Mouse (Mus musculus) MEL (cell line): ENCODE data around the gene Zmynd11. TPM values are rescaled to one million over a fixed set of nuclear protein-coding genes. Genes with fewer than 3 reads are reported as not detected.

Experiments
- DNase-seq: peaks from one replicate; pipeline ENCODE4 v3.0.0; 2011; ENCODE audit warnings: low read depth, low spot score
- H3K27ac ChIP-seq: 2 replicates; pipeline ENCODE4 v1.5.1; 2012; ENCODE audit warnings: low read depth, mild to moderate bottlenecking, control low read depth, low read length, moderate library complexity; ENCODE audit not compliant: control insufficient read depth
- H3K27me3 ChIP-seq, 2 experiments: fragments of 150-350 bp in 1 of 2; sonication (generic) in 1 of 2; 2 replicates each; pipeline ENCODE4 v1.6.1; 2012; ENCODE audit warnings: low read length in 2 of 2, mild to moderate bottlenecking in 2 of 2, improper control_type of control experiment in 1 of 2, moderate library complexity in 1 of 2; ENCODE audit not compliant: insufficient read depth in 2 of 2, control insufficient read depth in 1 of 2
- H3K36me3 ChIP-seq, 2 experiments: 2 replicates each; pipeline ENCODE4 v1.6.1; 2012 to 2014; ENCODE audit warnings: low read length in 2 of 2, improper control_type of control experiment in 1 of 2, inconsistent platforms in 1 of 2, mild to moderate bottlenecking in 1 of 2; ENCODE audit not compliant: insufficient read depth in 2 of 2, control insufficient read depth in 1 of 2
- H3K4me1 ChIP-seq, 2 experiments: fragments of 150-350 bp in 1 of 2; sonication (generic) in 1 of 2; 2 replicates each; pipeline ENCODE4 v1.6.1; 2012; ENCODE audit warnings: low read length in 2 of 2, improper control_type of control experiment in 1 of 2, mild to moderate bottlenecking in 1 of 2; ENCODE audit not compliant: insufficient read depth in 2 of 2, control insufficient read depth in 1 of 2
- H3K4me3 ChIP-seq, 2 experiments: fragments of 150-350 bp in 1 of 2; sonication (generic) in 1 of 2; 2 replicates each; pipeline ENCODE4 v1.5.1; 2012; ENCODE audit warnings: low read depth in 2 of 2, low read length in 2 of 2, mild to moderate bottlenecking in 2 of 2, moderate library complexity in 2 of 2, control low read depth in 1 of 2, improper control_type of control experiment in 1 of 2; ENCODE audit not compliant: control insufficient read depth in 1 of 2, insufficient read depth in 1 of 2
- H3K79me2 ChIP-seq: 2 replicates; pipeline ENCODE4 v1.6.1; 2012; ENCODE audit warnings: mild to moderate bottlenecking, low read length, moderate library complexity; ENCODE audit not compliant: control insufficient read depth, poor library complexity, insufficient read depth
- H3K9ac ChIP-seq: 2 replicates; pipeline ENCODE4 v1.6.1; 2012; ENCODE audit warnings: low read depth, mild to moderate bottlenecking, control low read depth, low read length, moderate library complexity; ENCODE audit not compliant: control insufficient read depth, poor library complexity, severe bottlenecking
- H3K9me3 ChIP-seq: fragments of 150-350 bp; sonication (generic); replicated peaks from 2 replicates; pipeline ENCODE4 v1.6.1; 2012; ENCODE audit warnings: mild to moderate bottlenecking, low read length, improper control_type of control experiment, moderate library complexity; ENCODE audit not compliant: insufficient read depth
- CHD1 ChIP-seq: IDR thresholded peaks from 2 replicates; pipeline ENCODE4 v1.6.1; 2012; ENCODE audit warnings: low read depth, mild to moderate bottlenecking, inconsistent platforms, low read length, improper control_type of control experiment
- CTCF ChIP-seq, 3 experiments: IDR thresholded peaks in 2 of 3; conservative IDR thresholded peaks in 1 of 3; 2 replicates each; pipeline ENCODE4 v1.5.1; 2011 to 2012; ENCODE audit warnings: low read length in 3 of 3, low read depth in 2 of 3, mild to moderate bottlenecking in 2 of 3, improper control_type of control experiment in 1 of 3, inconsistent platforms in 1 of 3, mixed read lengths in 1 of 3, moderate library complexity in 1 of 3; ENCODE audit not compliant: control insufficient read depth in 1 of 3, insufficient read depth in 1 of 3, poor library complexity in 1 of 3, severe bottlenecking in 1 of 3
- ELF1 ChIP-seq: IDR thresholded peaks from 2 replicates; pipeline ENCODE4 v1.6.1; 2014; ENCODE audit warnings: low read depth, mild to moderate bottlenecking, inconsistent platforms, low read length, improper control_type of control experiment, moderate library complexity
- GABPA ChIP-seq: IDR thresholded peaks from 2 replicates; pipeline ENCODE4 v1.6.1; 2012; ENCODE audit warnings: low read depth, mild to moderate bottlenecking, inconsistent platforms, low read length, improper control_type of control experiment, moderate library complexity
- GATA1 ChIP-seq: IDR thresholded peaks from 2 replicates; pipeline ENCODE4 v1.6.1; 2011; ENCODE audit warnings: low read depth, low read length, improper control_type of control experiment
- JUND ChIP-seq: IDR thresholded peaks from 2 replicates; pipeline ENCODE4 v1.6.1; 2011; ENCODE audit warnings: low read depth, mild to moderate bottlenecking, improper control_type of control experiment, low read length
- KAT2A ChIP-seq: conservative IDR thresholded peaks from 2 replicates; pipeline ENCODE4 v1.6.1; 2012; ENCODE audit warnings: low read depth, low read length, improper control_type of control experiment, inconsistent platforms
- MAFK ChIP-seq: IDR thresholded peaks from 2 replicates; pipeline ENCODE4 v1.6.1; 2011; ENCODE audit warnings: low read depth, mild to moderate bottlenecking, low read length, improper control_type of control experiment, borderline replicate concordance
- MAX ChIP-seq: IDR thresholded peaks from 2 replicates; pipeline ENCODE4 v1.6.1; 2011; ENCODE audit warnings: low read length, improper control_type of control experiment
- MEF2A ChIP-seq: IDR thresholded peaks from 2 replicates; pipeline ENCODE4 v1.6.1; 2014; ENCODE audit warnings: low read depth, mild to moderate bottlenecking, inconsistent platforms, low read length, improper control_type of control experiment; ENCODE audit not compliant: poor library complexity, insufficient replicate concordance, severe bottlenecking; ENCODE audit errors: extremely low read depth
- MYB ChIP-seq: IDR thresholded peaks from 2 replicates; pipeline ENCODE4 v1.6.1; 2011; ENCODE audit warnings: mild to moderate bottlenecking, low read depth, low read length, improper control_type of control experiment
- MYC ChIP-seq: IDR thresholded peaks from 2 replicates; pipeline ENCODE4 v1.6.1; 2011; ENCODE audit warnings: low read depth, mild to moderate bottlenecking, low read length, improper control_type of control experiment, moderate library complexity
- NELFE ChIP-seq: IDR thresholded peaks from 2 replicates; pipeline ENCODE4 v1.6.1; 2011; ENCODE audit warnings: low read depth, low read length, improper control_type of control experiment
- NRF1 ChIP-seq: IDR thresholded peaks from 2 replicates; pipeline ENCODE4 v1.6.1; 2014; ENCODE audit warnings: low read depth, mild to moderate bottlenecking, inconsistent platforms, low read length, improper control_type of control experiment, moderate library complexity; ENCODE audit not compliant: poor library complexity, insufficient read depth, severe bottlenecking
- POLR2A ChIP-seq, 2 experiments: IDR thresholded peaks; 2 replicates each; pipeline ENCODE4 v1.6.1; 2011 to 2012; ENCODE audit warnings: low read length in 2 of 2, mild to moderate bottlenecking in 2 of 2, control low read depth in 1 of 2, improper control_type of control experiment in 1 of 2, low read depth in 1 of 2, moderate library complexity in 1 of 2; ENCODE audit not compliant: control insufficient read depth in 1 of 2, insufficient read depth in 1 of 2, poor library complexity in 1 of 2
- POLR2AphosphoS2 ChIP-seq: IDR thresholded peaks from 2 replicates; pipeline ENCODE4 v1.6.1; 2011; ENCODE audit warnings: low read length, improper control_type of control experiment
- RAD21 ChIP-seq: IDR thresholded peaks from 2 replicates; pipeline ENCODE4 v1.6.1; 2011; ENCODE audit warnings: mild to moderate bottlenecking, low read depth, low read length, improper control_type of control experiment
- SIN3A ChIP-seq: IDR thresholded peaks from 2 replicates; pipeline ENCODE4 v1.6.1; 2012; ENCODE audit warnings: low read length, improper control_type of control experiment, inconsistent platforms
- SMC3 ChIP-seq: IDR thresholded peaks from 2 replicates; pipeline ENCODE4 v1.6.1; 2011; ENCODE audit warnings: low read depth, low read length, improper control_type of control experiment
- TCF12 ChIP-seq: IDR thresholded peaks from 2 replicates; pipeline ENCODE4 v1.6.1; 2014; ENCODE audit warnings: low read depth, mild to moderate bottlenecking, inconsistent platforms, low read length, improper control_type of control experiment, moderate library complexity
- UBTF ChIP-seq: IDR thresholded peaks from 2 replicates; pipeline ENCODE4 v1.6.1; 2012; ENCODE audit warnings: low read depth, mild to moderate bottlenecking, inconsistent platforms, low read length, improper control_type of control experiment, moderate library complexity, borderline replicate concordance; ENCODE audit not compliant: insufficient read depth
- USF1 ChIP-seq: IDR thresholded peaks from 2 replicates; pipeline ENCODE4 v1.6.1; 2014; ENCODE audit warnings: low read depth, mild to moderate bottlenecking, inconsistent platforms, low read length, improper control_type of control experiment, moderate library complexity
- USF2 ChIP-seq, 2 experiments: IDR thresholded peaks; 2 replicates each; pipeline ENCODE4 v1.6.1; 2011 to 2012; ENCODE audit warnings: improper control_type of control experiment in 2 of 2, low read length in 2 of 2, borderline replicate concordance in 1 of 2, inconsistent platforms in 1 of 2, low read depth in 1 of 2, mild to moderate bottlenecking in 1 of 2; ENCODE audit not compliant: insufficient read depth in 1 of 2
- ZC3H11A ChIP-seq: IDR thresholded peaks from 2 replicates; pipeline ENCODE4 v1.6.1; 2012; ENCODE audit warnings: low read depth, mild to moderate bottlenecking, inconsistent platforms, low read length, improper control_type of control experiment
- ZMIZ1 ChIP-seq: IDR thresholded peaks from 2 replicates; pipeline ENCODE4 v1.6.1; 2012; ENCODE audit warnings: low read depth, mild to moderate bottlenecking, inconsistent platforms, low read length, improper control_type of control experiment, moderate library complexity
- ZNF384 ChIP-seq: IDR thresholded peaks from 2 replicates; pipeline ENCODE4 v1.6.1; 2012; ENCODE audit warnings: low read depth, mild to moderate bottlenecking, inconsistent platforms, low read length, improper control_type of control experiment
- polyA plus RNA-seq, 2 experiments: library from polyadenylated mRNA; stranded (reverse) in 1 of 2; unstranded in 1 of 2; fragments of >175 nt in 1 of 2; fragments of >200 nt in 1 of 2; gene quantifications; 2 replicates each; pipeline versions ENCODE4 v1.2.1 to v1.2.4; 2012; ENCODE audit warnings: low replicate concordance in 2 of 2, low read depth in 1 of 2; ENCODE audit not compliant: insufficient read length in 2 of 2, insufficient read depth in 1 of 2, missing spikeins in 1 of 2
- total RNA-seq: library from RNA; depleted of rRNA; stranded (reverse); fragments of 300-350 nt; gene quantifications from 2 replicates; pipeline ENCODE4 v1.2.3, GENCODE M21; 2012

The Zmynd11 gene
- total and polyA plus RNA-seq, 3 experiments = 21.8 to 310 (median 33.0) TPM

DNA sequence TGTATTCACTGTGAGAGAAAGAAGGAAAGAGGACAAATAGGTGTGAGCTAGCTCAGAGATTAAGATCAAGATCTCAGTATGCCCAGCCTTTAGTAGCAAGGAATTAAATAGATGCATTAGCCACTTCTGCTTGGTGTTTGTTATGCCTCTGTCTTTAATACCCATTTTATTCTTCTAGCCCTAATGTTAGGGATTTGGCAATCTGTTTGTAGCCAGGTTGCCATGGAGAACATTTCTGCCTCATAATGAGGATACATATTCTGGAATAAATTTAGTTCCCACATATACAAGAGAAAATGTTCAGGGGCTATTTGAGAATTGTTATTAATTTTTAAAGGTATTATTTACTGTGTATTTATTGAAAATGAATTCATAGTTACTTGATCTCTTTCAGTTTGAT, 114.5 kb downstream of the Zmynd11 start:
- Histone ChIP-seq H3K4me1 (no peaks in the 10 kb centered on the region), H3K79me2 (no peaks in the 10 kb centered on the region), H3K36me3 (no peaks in the 10 kb centered on the region), H3K4me3 (no peak overlapping the region), H3K9ac (no peak overlapping the region), H3K27me3 (no peaks in the 10 kb centered on the region; a peak in 1 of 4 replicates), H3K9me3 (no peaks in the 10 kb centered on the region), H3K27ac (no peak overlapping the region)
- TF ChIP-seq GATA1 (no peak), TCF12 (no peak), RAD21 (no peak), ZNF384 (no peak), SMC3 (no peak), CHD1 (no peak)
- DNase-seq = no peak

DNA sequence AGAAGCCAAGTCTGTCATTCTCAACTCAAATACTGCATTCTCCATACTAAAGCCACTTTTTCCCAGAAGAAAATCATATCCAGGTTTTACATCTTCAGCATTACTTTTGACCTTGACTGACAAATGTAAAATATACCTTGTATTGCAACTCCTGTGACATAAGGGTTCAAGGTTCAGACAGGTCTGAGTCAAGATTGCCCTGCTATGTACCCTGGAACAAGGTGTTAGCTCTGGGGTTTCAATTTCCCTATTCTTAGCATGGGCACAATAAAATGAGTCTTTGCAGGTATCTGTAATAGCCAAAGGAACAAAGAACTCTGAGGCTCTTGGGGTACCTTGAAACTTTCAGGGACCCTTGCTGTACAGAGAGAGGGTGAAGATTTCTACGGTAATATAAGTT, 115.2 kb downstream of the Zmynd11 start:
- no peaks in the 10 kb centered on the region; a peak in 1 of 4 replicates for H3K27me3 ChIP-seq
- no peak overlapping the region for H3K27ac ChIP-seq
- H3K4me3 ChIP-seq = no peak overlapping the region
- no peak overlapping the region for H3K9ac ChIP-seq
- no peaks in the 10 kb centered on the region for H3K4me1 ChIP-seq
- DNase-seq = no peak
- TF ChIP-seq SIN3A = no peak
- no peak for TF ChIP-seq NELFE
- no peak for TF ChIP-seq MYB
- TF ChIP-seq ELF1 = no peak
- TF ChIP-seq MEF2A = no peak
- TF ChIP-seq ZC3H11A = no peak
- TF ChIP-seq JUND = no peak
- TF ChIP-seq CTCF (IDR thresholded peaks at IDR 0.05 in 2 of 3, conservative IDR thresholded peaks at IDR 0.05 in 1 of 3; ENCODE audit: control insufficient read depth in 1 of 3, insufficient read depth in 1 of 3, low read depth in 2 of 3, low read length in 3 of 3, poor library complexity in 1 of 3, severe bottlenecking in 1 of 3) = no peak
- no peak for TF ChIP-seq NRF1
- TF ChIP-seq UBTF = no peak
- no peak for TF ChIP-seq MYC
- H3K9me3 ChIP-seq = no peaks in the 10 kb centered on the region
- H3K36me3 ChIP-seq = no peaks in the 10 kb centered on the region
- no peaks in the 10 kb centered on the region for H3K79me2 ChIP-seq

DNA sequence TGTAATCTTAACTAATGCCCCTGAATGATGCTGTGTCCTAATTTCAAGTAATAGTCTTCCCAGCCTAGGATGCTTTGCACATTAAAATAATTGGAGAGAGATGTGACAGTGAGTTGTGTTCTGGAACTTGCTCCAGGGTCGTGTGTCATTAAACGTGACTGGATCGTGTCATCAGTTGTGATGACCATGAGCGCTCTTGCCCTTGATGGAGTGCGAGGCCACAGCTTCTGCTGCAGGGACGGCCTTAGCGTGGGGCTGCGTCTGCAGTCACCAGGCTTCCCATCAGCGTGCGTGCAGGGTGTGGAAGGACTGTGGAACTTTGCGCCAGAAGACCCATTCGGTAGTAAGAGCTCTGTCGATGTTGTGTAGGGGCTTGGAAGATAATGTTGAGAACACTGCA, 116.4 kb downstream of the Zmynd11 start:
- H3K9me3 ChIP-seq = no peaks in the 10 kb centered on the region
- H3K27ac ChIP-seq = no peak overlapping the region
- no peaks in the 10 kb centered on the region; a peak in 1 of 4 replicates for H3K27me3 ChIP-seq
- TF ChIP-seq CHD1 (no peak), ZNF384 (no peak), RAD21 (no peak), POLR2A (IDR thresholded peaks at IDR 0.05; ENCODE audit: control insufficient read depth in 1 of 2, insufficient read depth in 1 of 2, low read depth in 1 of 2, low read length in 2 of 2, poor library complexity in 1 of 2) (no peak), USF1 (no peak), USF2 (IDR thresholded peaks at IDR 0.05; ENCODE audit: borderline replicate concordance in 1 of 2, insufficient read depth in 1 of 2, low read depth in 1 of 2, low read length in 2 of 2) (no peak), MAX (no peak), ZC3H11A (no peak), MYB (no peak), NELFE (no peak), KAT2A (no peak), ZMIZ1 (no peak), CTCF (IDR thresholded peaks at IDR 0.05 in 2 of 3, conservative IDR thresholded peaks at IDR 0.05 in 1 of 3; ENCODE audit: control insufficient read depth in 1 of 3, insufficient read depth in 1 of 3, low read depth in 2 of 3, low read length in 3 of 3, poor library complexity in 1 of 3, severe bottlenecking in 1 of 3) (no peak), POLR2AphosphoS2 (no peak), JUND (no peak), UBTF (no peak), GABPA (no peak), GATA1 (no peak), MAFK (no peak), SMC3 (no peak)
- no peak for DNase-seq
- no peaks in the 10 kb centered on the region for H3K4me1 ChIP-seq
- H3K36me3 ChIP-seq = no peaks in the 10 kb centered on the region
- no peak overlapping the region for H3K9ac ChIP-seq
- no peak overlapping the region for H3K4me3 ChIP-seq
- H3K79me2 ChIP-seq = no peaks in the 10 kb centered on the region
